Mouse (Mus musculus): ENCODE measurements around the gene Mef2a.
A peak's percentile ranks its signal among the peaks of the same experiment; 100 is the strongest.

The Mef2a gene

GRCm38 (mm10) chr7:67245255-67245654 lies 127.4 kb downstream of the Mef2a start:
- no peak for DNase-seq (ENCODE audit: low spot score)

GRCm38 (mm10) chr7:67243894-67244282 lies 128.8 kb downstream of the Mef2a start:
- no peak for DNase-seq (ENCODE audit: low spot score)

- DNase-seq (ENCODE audit: low spot score), result no peak
Observed at GRCm38 (mm10) chr7:67243121-67243893, 129.4 kb downstream of the Mef2a start.

GRCm38 (mm10) chr7:67241969-67242368 lies 130.7 kb downstream of the Mef2a start:
- no peak for DNase-seq (ENCODE audit: low spot score)

GRCm38 (mm10) chr7:67237752-67238151 lies 134.9 kb downstream of the Mef2a start:
- no peak for DNase-seq (ENCODE audit: low spot score)

GRCm38 (mm10) chr7:67236351-67236750 lies 136.3 kb downstream of the Mef2a start:
- DNase-seq (ENCODE audit: low spot score), result no peak

- no peak for DNase-seq (ENCODE audit: low spot score)
Observed at GRCm38 (mm10) chr7:67234797-67235196, 137.9 kb downstream of the Mef2a start.

- no peak for DNase-seq (ENCODE audit: low spot score)
Observed at GRCm38 (mm10) chr7:67232504-67232903, 140.2 kb downstream of the Mef2a start.

- no peak for DNase-seq (ENCODE audit: low spot score)
Observed at GRCm38 (mm10) chr7:67230640-67231140, 142.0 kb downstream of the Mef2a start.

GRCm38 (mm10) chr7:67230221-67230620 lies 142.4 kb downstream of the Mef2a start:
- DNase-seq (ENCODE audit: low spot score), result no peak

- no peak for DNase-seq (ENCODE audit: low spot score)
Observed at GRCm38 (mm10) chr7:67229701-67230100, 143.0 kb downstream of the Mef2a start.

- DNase-seq (ENCODE audit: low spot score), result peak; percentile 42
Observed at GRCm38 (mm10) chr7:67228891-67229602, 143.6 kb downstream of the Mef2a start.

- no peak for DNase-seq (ENCODE audit: low spot score)
Observed at GRCm38 (mm10) chr7:67228390-67228789, 144.3 kb downstream of the Mef2a start.

- DNase-seq (ENCODE audit: low spot score), result no peak
Observed at GRCm38 (mm10) chr7:67227538-67227937, 145.1 kb downstream of the Mef2a start.

GRCm38 (mm10) chr7:67225943-67226625 lies 146.6 kb downstream of the Mef2a start:
- no peak for DNase-seq (ENCODE audit: low spot score)

GRCm38 (mm10) chr7:67222220-67222862 lies 150.3 kb downstream of the Mef2a start, which contains the start of gene Lysmd4:
Gene Lysmd4 (plus strand): TSS chr7:67222544.
- peak; percentile 96 for DNase-seq (ENCODE audit: low spot score)

- peak; percentile 61 for DNase-seq (ENCODE audit: low spot score)
Observed at GRCm38 (mm10) chr7:67217025-67217424, 155.6 kb downstream of the Mef2a start.

GRCm38 (mm10) chr7:67216351-67216750 lies 156.3 kb downstream of the Mef2a start:
- no peak for DNase-seq (ENCODE audit: low spot score)

GRCm38 (mm10) chr7:67213589-67213988 lies 159.1 kb downstream of the Mef2a start:
- DNase-seq (ENCODE audit: low spot score), result no peak

- DNase-seq (ENCODE audit: low spot score), result no peak
Observed at GRCm38 (mm10) chr7:67211971-67212370, 160.7 kb downstream of the Mef2a start.

- no peak for DNase-seq (ENCODE audit: low spot score)
Observed at GRCm38 (mm10) chr7:67211341-67211740, 161.3 kb downstream of the Mef2a start.

Data from ovary, postnatal 36 days (tissue).